Mouse (Mus musculus) stomach, embryonic 15.5 days (tissue): ENCODE measurements around the gene R3hdml. TPM values are rescaled to one million over a fixed set of nuclear protein-coding genes. Genes with fewer than 3 reads are reported as not detected.

Source experiments
- ATAC-seq: fragments of 200-750 bp; cut with Nextera tagmentation; 2 replicates; pipeline ENCODE4 v1.8.0; 2017; ENCODE audit warnings: low read depth, moderate number of reproducible peaks, moderate TSS enrichment; ENCODE audit not compliant: insufficient read depth, low FRiP score
- H3K27ac ChIP-seq: fragments of 300-500 bp; sonication (generic); 2 replicates; pipeline ENCODE4 v1.5.1; 2015; ENCODE audit warnings: mild to moderate bottlenecking, inconsistent platforms
- H3K27me3 ChIP-seq: fragments of 300-500 bp; sonication (generic); replicated peaks from 2 replicates; pipeline ENCODE4 v1.6.1; 2015; ENCODE audit warnings: inconsistent platforms
- H3K36me3 ChIP-seq: fragments of 300-500 bp; sonication (generic); 2 replicates; pipeline ENCODE4 v1.6.1; 2015; ENCODE audit warnings: inconsistent platforms
- H3K4me1 ChIP-seq: fragments of 300-500 bp; sonication (generic); 2 replicates; pipeline ENCODE4 v1.6.1; 2015; ENCODE audit warnings: inconsistent platforms
- H3K4me2 ChIP-seq: fragments of 300-500 bp; sonication (generic); 2 replicates; pipeline ENCODE4 v1.6.1; 2015; ENCODE audit warnings: mild to moderate bottlenecking, inconsistent platforms
- H3K4me3 ChIP-seq: fragments of 300-500 bp; sonication (generic); replicated peaks from 2 replicates; pipeline ENCODE4 v1.5.1; 2015; ENCODE audit warnings: inconsistent platforms
- H3K9ac ChIP-seq: fragments of 300-500 bp; sonication (generic); 2 replicates; pipeline ENCODE4 v1.6.1; 2015; ENCODE audit warnings: inconsistent platforms
- H3K9me3 ChIP-seq: fragments of 300-500 bp; sonication (generic); 2 replicates; pipeline ENCODE4 v1.6.1; 2016; ENCODE audit warnings: inconsistent platforms
- WGBS: fragments of 180-500 bp; shearing (Covaris S2); methylation state at CpG from one replicate; pipeline ENCODE4 v1.1.7; 2015; 5-methylcytosine and 5-hydroxymethylcytosine counted together
- polyA plus RNA-seq: library from polyadenylated mRNA; unstranded; fragments of >200 nt; fragmentation: Nextera tagmentation; extraction: Ambion mirVana; gene quantifications from 2 replicates; pipeline ENCODE4 v1.2.1, GENCODE M21; 2015

R3hdml gene
- polyA plus RNA-seq, 1 experiment from 2014 or later: 0.19 TPM

DNA sequence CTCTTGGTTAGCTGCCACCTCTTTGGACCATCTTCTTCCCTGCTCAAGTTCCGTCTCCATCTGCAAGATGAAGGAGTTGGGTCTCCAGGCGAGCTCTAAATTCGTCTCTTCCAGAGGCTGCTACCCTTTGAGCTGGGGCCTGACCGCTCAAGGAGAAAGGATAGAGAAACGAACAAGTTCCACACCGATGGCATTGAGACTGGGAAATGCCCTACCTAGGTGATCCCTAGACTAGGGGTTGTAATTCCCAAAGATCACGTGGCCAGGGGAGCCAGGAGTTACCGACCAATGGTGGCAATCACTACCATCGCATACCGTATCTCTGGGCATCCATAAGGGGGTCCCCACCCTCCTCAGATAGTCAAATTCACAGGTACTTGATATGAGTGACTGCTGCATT lies 50.6 kb downstream of the R3hdml start:
- 84% methylated on average over 10 of the region's 10 CpGs for WGBS
- H3K9ac ChIP-seq: no peak overlapping the region

DNA sequence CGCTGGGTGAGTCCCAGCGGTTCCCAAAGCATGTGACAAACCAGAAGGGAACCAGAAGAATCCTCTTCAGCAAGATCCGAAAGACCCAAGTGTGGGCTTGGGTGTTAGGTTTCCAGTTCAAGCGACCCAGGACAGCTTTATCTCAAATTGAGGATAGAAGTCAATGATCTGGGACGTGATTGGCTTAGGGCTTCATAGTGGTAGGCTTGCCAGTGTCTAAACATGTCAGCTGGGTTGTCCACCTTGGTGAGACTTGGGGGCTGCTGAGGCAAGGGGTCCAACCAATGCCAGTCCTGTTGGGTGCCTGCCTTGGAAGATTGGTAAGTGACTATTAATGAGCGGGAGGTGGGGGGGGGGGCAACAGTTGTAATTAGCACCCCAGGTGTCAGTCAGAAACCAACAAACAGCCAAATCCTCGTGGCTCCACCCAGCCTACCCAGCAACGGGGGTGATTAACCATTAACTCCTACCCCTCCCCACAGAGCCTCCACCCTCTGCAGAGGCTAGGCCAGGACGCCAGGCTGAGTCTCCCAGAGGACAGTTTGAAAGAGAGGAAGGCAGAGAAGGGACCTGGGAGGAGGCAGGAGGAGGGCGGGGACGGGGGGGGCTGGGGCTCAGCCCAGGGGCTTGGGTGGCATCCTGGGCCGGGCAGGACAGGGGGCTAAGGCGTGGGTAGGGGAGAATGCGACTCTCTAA lies 54.7 kb downstream of the R3hdml start:
- H3K27me3 ChIP-seq: no peaks in the 10 kb centered on the region
- no peak overlapping the region for H3K27ac ChIP-seq
- H3K4me2 ChIP-seq: no peak overlapping the region

More for the DNA sequence above, 50.6 kb downstream of the R3hdml start:
- no peak overlapping the region for H3K27ac ChIP-seq
- 0 out of 2 replicates have a peak, but pooled peaks cover 5% of the 10 kb centered on the region for H3K4me1 ChIP-seq
- H3K36me3 ChIP-seq: no peaks in the 10 kb centered on the region
- H3K27me3 ChIP-seq: no peaks in the 10 kb centered on the region
- no peaks in the 10 kb centered on the region for H3K9me3 ChIP-seq
- ATAC-seq: no peak
- H3K4me3 ChIP-seq: no peak overlapping the region
- H3K4me2 ChIP-seq: no peak overlapping the region

DNA sequence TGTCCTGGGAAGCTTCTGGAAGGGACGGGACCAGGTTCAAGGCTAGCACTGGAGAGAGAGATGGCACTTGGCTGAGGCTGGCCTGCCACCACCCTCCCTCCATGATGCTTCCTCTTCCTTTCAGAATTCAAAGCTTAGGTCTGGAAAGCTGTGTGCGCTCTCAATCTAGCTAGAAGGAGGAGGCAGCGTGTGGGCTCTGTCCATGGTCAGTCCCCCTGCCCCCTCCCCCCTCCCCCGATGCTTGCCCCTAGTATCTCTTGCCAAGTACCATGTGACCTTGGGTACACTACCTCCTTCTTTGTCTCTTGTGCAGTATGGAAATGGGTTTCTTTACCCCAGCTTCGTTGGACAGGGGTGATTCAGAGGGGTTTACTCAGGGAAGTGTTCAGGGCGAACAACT lies 56.7 kb downstream of the R3hdml start:
- WGBS: 63% methylated on average over 6 of the region's 6 CpGs
- no peaks in the 10 kb centered on the region for H3K9me3 ChIP-seq
- no peak overlapping the region for H3K27ac ChIP-seq
- no peaks in the 10 kb centered on the region for H3K36me3 ChIP-seq
- H3K27me3 ChIP-seq: no peaks in the 10 kb centered on the region
- 0 out of 2 replicates have a peak, but pooled peaks cover 5% of the 10 kb centered on the region for H3K4me1 ChIP-seq
- no peak overlapping the region for H3K9ac ChIP-seq
- no peak overlapping the region for H3K4me3 ChIP-seq
- H3K4me2 ChIP-seq: no peak overlapping the region
- no peak for ATAC-seq

More for the DNA sequence above, 54.7 kb downstream of the R3hdml start:
- 66% methylated on average over 14 of the region's 14 CpGs for WGBS
- Histone ChIP-seq H3K9me3 (no peaks in the 10 kb centered on the region), H3K4me1 (0 out of 2 replicates have a peak, but pooled peaks cover 5% of the 10 kb centered on the region), H3K9ac (no peak overlapping the region), H3K4me3 (no peak overlapping the region), H3K36me3 (no peaks in the 10 kb centered on the region)
- peak; percentile 71 for ATAC-seq

GRCm38 (mm10) chr2:163549786-163550185 lies 57.7 kb downstream of the R3hdml start:
- 0 out of 2 replicates have a peak, but pooled peaks cover 5% of the 10 kb centered on the region for H3K4me1 ChIP-seq
- 54% methylated on average over 6 of the region's 6 CpGs for WGBS
- no peak overlapping the region for H3K9ac ChIP-seq
- no peak for ATAC-seq
- no peak overlapping the region for H3K4me2 ChIP-seq
- no peak overlapping the region for H3K4me3 ChIP-seq
- H3K36me3 ChIP-seq: no peaks in the 10 kb centered on the region
- H3K9me3 ChIP-seq: no peaks in the 10 kb centered on the region
- H3K27ac ChIP-seq: no peak overlapping the region
- no peaks in the 10 kb centered on the region for H3K27me3 ChIP-seq

Other genes with a start within 250 kb of the R3hdml start
- gene Jph2, start 94.3 kb upstream of the R3hdml start, polyA plus RNA-seq: 12.7 and 13.1 TPM in 2 replicates
- 79.1 and 84.6 TPM in 2 replicates for gene Oser1, start 67.6 kb upstream of the R3hdml start, polyA plus RNA-seq
- 5.8 and 6.3 TPM in 2 replicates for gene Gdap1l1, start 53.8 kb upstream of the R3hdml start, polyA plus RNA-seq
- gene Fitm2, start 19.7 kb upstream of the R3hdml start, polyA plus RNA-seq: 10.8 TPM in 2 replicates
- 33.6 and 43.6 TPM in 2 replicates for gene Hnf4a, start 14.5 kb downstream of the R3hdml start, polyA plus RNA-seq
- gene Ttpal, start 110.0 kb downstream of the R3hdml start, polyA plus RNA-seq: 26.2 and 26.9 TPM in 2 replicates
- 46.3 and 49.1 TPM in 2 replicates for gene Serinc3, start 152.8 kb downstream of the R3hdml start, polyA plus RNA-seq
- 105 and 117 TPM in 2 replicates for gene Pkig, start 166.1 kb downstream of the R3hdml start, polyA plus RNA-seq